Mouse (Mus musculus) stomach, embryonic 16.5 days (tissue): ENCODE results near the gene Pitpnm2. TPM values are rescaled to one million over a fixed set of nuclear protein-coding genes. Genes with fewer than 3 reads are reported as not detected.
A peak's percentile ranks its signal among the peaks of the same experiment; 100 is the strongest.

Experiments used
- ATAC-seq: fragments of 200-750 bp; cut with Nextera tagmentation; 2 replicates; pipeline ENCODE4 v1.8.0; 2017; ENCODE audit warnings: moderate number of reproducible peaks, moderate TSS enrichment; ENCODE audit not compliant: insufficient read depth, low FRiP score
- H3K27ac ChIP-seq: fragments of 300-500 bp; sonication (generic); 2 replicates; pipeline ENCODE4 v1.5.1; 2014; ENCODE audit warnings: low read length
- H3K27me3 ChIP-seq: fragments of 300-500 bp; sonication (generic); 2 replicates; pipeline ENCODE4 v1.6.1; 2014; ENCODE audit warnings: low read length, control low read depth, mixed read lengths; ENCODE audit not compliant: control insufficient read depth, insufficient read depth
- H3K36me3 ChIP-seq: fragments of 300-500 bp; sonication (generic); 2 replicates; pipeline ENCODE4 v1.6.1; 2014; ENCODE audit warnings: low read length; ENCODE audit not compliant: control insufficient read depth, insufficient read depth
- H3K4me1 ChIP-seq: fragments of 300-500 bp; sonication (generic); 2 replicates; pipeline ENCODE4 v1.6.1; 2014; ENCODE audit warnings: low read length, control low read depth, mixed read lengths; ENCODE audit not compliant: control insufficient read depth, insufficient read depth
- H3K4me2 ChIP-seq: fragments of 300-500 bp; sonication (generic); 2 replicates; pipeline ENCODE4 v1.6.1; 2014; ENCODE audit warnings: low read depth, low read length, mixed read lengths
- H3K4me3 ChIP-seq: fragments of 300-500 bp; sonication (generic); replicated peaks from 2 replicates; pipeline ENCODE4 v1.5.1; 2014; ENCODE audit warnings: mild to moderate bottlenecking, low read length
- H3K9ac ChIP-seq: fragments of 300-500 bp; sonication (generic); 2 replicates; pipeline ENCODE4 v1.6.1; 2014; ENCODE audit warnings: low read length
- H3K9me3 ChIP-seq: fragments of 300-500 bp; sonication (generic); replicated peaks from 2 replicates; pipeline ENCODE4 v1.6.1; 2016; ENCODE audit warnings: low read length, control low read depth; ENCODE audit not compliant: control insufficient read depth
- WGBS: fragments of 180-500 bp; shearing (Covaris S2); extraction: QIAGEN DNeasy Blood & Tissue Kit; methylation state at CpG from one replicate; pipeline ENCODE4 v1.1.7; 2014; 5-methylcytosine and 5-hydroxymethylcytosine counted together
- polyA plus RNA-seq: library from polyadenylated mRNA; unstranded; fragments of >200 nt; fragmentation: Nextera tagmentation; extraction: Ambion mirVana; gene quantifications from 2 replicates; pipeline ENCODE4 v1.2.1, GENCODE M21; 2015

The Pitpnm2 gene
- polyA plus RNA-seq, 1 experiment from 2014 or later, result 2.4 TPM

- peaks cover 14% of the 10 kb centered on the region for H3K4me1 ChIP-seq
- no peaks in the 10 kb centered on the region for H3K36me3 ChIP-seq
- H3K27me3 ChIP-seq, result no peaks in the 10 kb centered on the region
- no peak overlapping the region for H3K9ac ChIP-seq
- H3K9me3 ChIP-seq, result no peaks in the 10 kb centered on the region
- H3K4me3 ChIP-seq, result no peak overlapping the region
- no peak overlapping the region for H3K27ac ChIP-seq
- ATAC-seq, result no peak
- WGBS, result 77% methylated on average over 7 of the region's 7 CpGs
- no peak overlapping the region for H3K4me2 ChIP-seq
Measured at GRCm38 (mm10) chr5:124192251-124192710, 57.3 kb downstream of the Pitpnm2 start.

GRCm38 (mm10) chr5:124190146-124190870 lies 59.3 kb downstream of the Pitpnm2 start:
- Histone ChIP-seq H3K9me3 (no peaks in the 10 kb centered on the region), H3K4me1 (peaks cover 23% of the 10 kb centered on the region), H3K27me3 (no peaks in the 10 kb centered on the region), H3K36me3 (no peaks in the 10 kb centered on the region), H3K9ac (no peak overlapping the region), H3K4me3 (no peak overlapping the region), H3K4me2 (no peak overlapping the region), H3K27ac (no peak overlapping the region)
- WGBS, result 81% methylated on average over 10 of the region's 10 CpGs
- no peak for ATAC-seq

GRCm38 (mm10) chr5:124189572-124189981 lies 60.0 kb downstream of the Pitpnm2 start:
- no peak for ATAC-seq
- Histone ChIP-seq H3K36me3 (no peaks in the 10 kb centered on the region), H3K27ac (no peak overlapping the region), H3K4me2 (no peak overlapping the region), H3K27me3 (no peaks in the 10 kb centered on the region), H3K9ac (no peak overlapping the region), H3K9me3 (no peaks in the 10 kb centered on the region), H3K4me1 (peaks cover 24% of the 10 kb centered on the region), H3K4me3 (no peak overlapping the region)
- WGBS, result 87% methylated on average over 4 of the region's 4 CpGs

- WGBS, result 61% methylated on average over 12 of the region's 12 CpGs
- H3K9me3 ChIP-seq, result no peaks in the 10 kb centered on the region
- H3K9ac ChIP-seq, result peak overlapping the region; percentile 38; the same call in 1 of the 2 replicates
- peak overlapping the region; percentile 37 for H3K4me2 ChIP-seq
- H3K27me3 ChIP-seq, result no peaks in the 10 kb centered on the region
- H3K4me3 ChIP-seq, result no peak overlapping the region
- H3K4me1 ChIP-seq, result peaks cover 20% of the 10 kb centered on the region
- ATAC-seq, result no peak
- no peaks in the 10 kb centered on the region for H3K36me3 ChIP-seq
- no peak overlapping the region for H3K27ac ChIP-seq
Measured at GRCm38 (mm10) chr5:124187508-124188311, 61.9 kb downstream of the Pitpnm2 start.

- Histone ChIP-seq H3K4me2 (peak overlapping the region; percentile 37), H3K27me3 (no peaks in the 10 kb centered on the region), H3K4me1 (peaks cover 20% of the 10 kb centered on the region), H3K27ac (no peak overlapping the region), H3K4me3 (peak overlapping the region; percentile 8; the same call in 1 of the 2 replicates), H3K36me3 (no peaks in the 10 kb centered on the region), H3K9me3 (no peaks in the 10 kb centered on the region), H3K9ac (peak overlapping the region; percentile 38)
- WGBS, result 19% methylated on average over 22 of the region's 22 CpGs
- peak; percentile 49; the same call in 1 of the 2 replicates for ATAC-seq
Measured at GRCm38 (mm10) chr5:124186981-124187507, 62.5 kb downstream of the Pitpnm2 start.

GRCm38 (mm10) chr5:124186465-124186854 lies 63.1 kb downstream of the Pitpnm2 start:
- Histone ChIP-seq H3K4me3 (no peak overlapping the region), H3K4me2 (no peak overlapping the region), H3K9me3 (no peaks in the 10 kb centered on the region), H3K27ac (no peak overlapping the region), H3K4me1 (peaks cover 20% of the 10 kb centered on the region), H3K27me3 (no peaks in the 10 kb centered on the region), H3K9ac (peak overlapping the region; percentile 38; the same call in 1 of the 2 replicates), H3K36me3 (no peaks in the 10 kb centered on the region)
- WGBS, result 68% methylated on average over 10 of the region's 10 CpGs
- no peak for ATAC-seq

GRCm38 (mm10) chr5:124185706-124186464 lies 63.7 kb downstream of the Pitpnm2 start:
- Histone ChIP-seq H3K36me3 (no peaks in the 10 kb centered on the region), H3K4me3 (no peak overlapping the region), H3K27me3 (no peaks in the 10 kb centered on the region), H3K9ac (no peak overlapping the region; the same call in 1 of the 2 replicates), H3K4me2 (no peak overlapping the region), H3K4me1 (peaks cover 20% of the 10 kb centered on the region), H3K9me3 (no peaks in the 10 kb centered on the region), H3K27ac (no peak overlapping the region)
- WGBS, result 71% methylated on average over 15 of the region's 15 CpGs
- no peak for ATAC-seq

- Histone ChIP-seq H3K27ac (no peak overlapping the region), H3K9ac (no peak overlapping the region), H3K9me3 (no peaks in the 10 kb centered on the region), H3K4me2 (no peak overlapping the region), H3K36me3 (no peaks in the 10 kb centered on the region), H3K27me3 (no peaks in the 10 kb centered on the region), H3K4me3 (no peak overlapping the region), H3K4me1 (peaks cover 24% of the 10 kb centered on the region)
- 47% methylated on average over 15 of the region's 15 CpGs for WGBS
- no peak for ATAC-seq
Measured at GRCm38 (mm10) chr5:124184898-124185701, 64.5 kb downstream of the Pitpnm2 start.
